Mouse (Mus musculus) myocyte (in vitro differentiated cells): ENCODE measurements around the gene Iba57. TPM values are rescaled to one million over a fixed set of nuclear protein-coding genes. Genes with fewer than 3 reads are reported as not detected.
A peak's percentile ranks its signal among the peaks of the same experiment; 100 is the strongest.

Source experiments
- H3K27me3 ChIP-seq: one replicate; pipeline ENCODE4 v1.6.1; 2011; ENCODE audit not compliant: control insufficient read depth, insufficient read depth, insufficient read length
- H3K36me3 ChIP-seq: one replicate; pipeline ENCODE4 v1.6.1; 2011; ENCODE audit not compliant: control insufficient read depth, insufficient read depth
- H3K4me2 ChIP-seq: one replicate; pipeline ENCODE4 v1.6.1; 2011; ENCODE audit warnings: low read depth, control low read depth
- H3K4me3 ChIP-seq: one replicate; pipeline ENCODE4 v1.5.1; 2011; ENCODE audit warnings: mild to moderate bottlenecking, control low read depth, moderate library complexity
- H3K79me2 ChIP-seq: one replicate; pipeline ENCODE4 v1.6.1; 2011; ENCODE audit not compliant: control insufficient read depth, insufficient read depth
- H3ac ChIP-seq: one replicate; pipeline ENCODE4 v1.6.1; 2011; ENCODE audit not compliant: control insufficient read depth, insufficient read length
- CEBPB ChIP-seq: IDR thresholded peaks from 2 replicates; pipeline ENCODE4 v1.6.1; 2011; ENCODE audit warnings: mild to moderate bottlenecking, moderate library complexity; ENCODE audit not compliant: poor library complexity, insufficient read depth, severe bottlenecking
- E2F4 ChIP-seq: IDR thresholded peaks from one replicate; pipeline ENCODE4 v1.6.1; 2011; ENCODE audit warnings: mild to moderate bottlenecking, control low read depth, moderate library complexity; ENCODE audit not compliant: insufficient read depth
- MAX ChIP-seq: IDR thresholded peaks from one replicate; pipeline ENCODE4 v1.6.1; 2011; ENCODE audit warnings: low read depth, mild to moderate bottlenecking, control low read depth
- MYOD1 ChIP-seq, 3 experiments: IDR thresholded peaks; one replicate each; pipeline ENCODE4 v1.6.1; 2011; ENCODE audit warnings: control low read depth in 2 of 3, low read depth in 2 of 3, mild to moderate bottlenecking in 2 of 3, moderate library complexity in 1 of 3; ENCODE audit not compliant: insufficient read length in 2 of 3, control insufficient read depth in 1 of 3
- MYOG ChIP-seq, 3 experiments: IDR thresholded peaks; one replicate each; pipeline ENCODE4 v1.6.1; 2011; ENCODE audit warnings: control low read depth in 2 of 3, low read depth in 2 of 3, mild to moderate bottlenecking in 2 of 3; ENCODE audit not compliant: insufficient read length in 2 of 3, control insufficient read depth in 1 of 3, insufficient read depth in 1 of 3
- POLR2A ChIP-seq: IDR thresholded peaks from one replicate; pipeline ENCODE4 v1.6.1; 2011; ENCODE audit warnings: low read depth, mild to moderate bottlenecking, control low read depth, moderate library complexity; ENCODE audit not compliant: insufficient read length
- POLR2AphosphoS2 ChIP-seq: IDR thresholded peaks from one replicate; pipeline ENCODE4 v1.6.1; 2011; ENCODE audit warnings: low read depth, control low read depth; ENCODE audit not compliant: insufficient read length
- REST ChIP-seq: IDR thresholded peaks from one replicate; pipeline ENCODE4 v1.6.1; 2011; ENCODE audit warnings: mild to moderate bottlenecking, control low read depth, moderate library complexity; ENCODE audit not compliant: insufficient read depth, insufficient read length
- SRF ChIP-seq: IDR thresholded peaks from one replicate; pipeline ENCODE4 v1.6.1; 2011; ENCODE audit warnings: low read depth; ENCODE audit not compliant: control insufficient read depth, insufficient read length
- TCF12 ChIP-seq: IDR thresholded peaks from one replicate; pipeline ENCODE4 v1.6.1; 2011; ENCODE audit warnings: mild to moderate bottlenecking, control low read depth; ENCODE audit not compliant: poor library complexity, insufficient read depth, severe bottlenecking
- TCF3 ChIP-seq: IDR thresholded peaks from one replicate; pipeline ENCODE4 v1.6.1; 2011; ENCODE audit warnings: low read depth, control low read depth; ENCODE audit not compliant: insufficient read length
- USF1 ChIP-seq: IDR thresholded peaks from one replicate; pipeline ENCODE4 v1.6.1; 2011; ENCODE audit warnings: low read depth, mild to moderate bottlenecking, control low read depth, moderate library complexity
- polyA plus RNA-seq: library from polyadenylated mRNA; unstranded; fragments of >200 nt; fragmentation: generic; extraction: Trizol; gene quantifications from one replicate; pipeline ENCODE4 v1.2.1, GENCODE M21; 2012; ENCODE audit warnings: missing spikeins

The Iba57 gene
- polyA plus RNA-seq, 1 experiment: 3.8 TPM

- H3K4me2 ChIP-seq: no peak overlapping the region
- TF ChIP-seq REST (no peak), E2F4 (no peak), TCF12 (no peak), USF1 (no peak), MAX (no peak), MYOG (IDR thresholded peaks at IDR 0.05; ENCODE audit: control insufficient read depth in 1 of 3, insufficient read depth in 1 of 3, insufficient read length in 2 of 3, low read depth in 2 of 3) (no peak), CEBPB (no peak), TCF3 (no peak), SRF (no peak), POLR2A (no peak), POLR2AphosphoS2 (no peak), MYOD1 (IDR thresholded peaks at IDR 0.05; ENCODE audit: control insufficient read depth in 1 of 3, insufficient read length in 2 of 3, low read depth in 2 of 3) (no peak)
- no peaks in the 10 kb centered on the region for H3K36me3 ChIP-seq
- H3K4me3 ChIP-seq: no peak overlapping the region
- H3K27me3 ChIP-seq: peaks cover 9% of the 10 kb centered on the region
- no peaks in the 10 kb centered on the region for H3K79me2 ChIP-seq
- no peak overlapping the region for H3ac ChIP-seq
Observed at GRCm38 (mm10) chr11:59151729-59152128, 11.8 kb downstream of the Iba57 start.

DNA sequence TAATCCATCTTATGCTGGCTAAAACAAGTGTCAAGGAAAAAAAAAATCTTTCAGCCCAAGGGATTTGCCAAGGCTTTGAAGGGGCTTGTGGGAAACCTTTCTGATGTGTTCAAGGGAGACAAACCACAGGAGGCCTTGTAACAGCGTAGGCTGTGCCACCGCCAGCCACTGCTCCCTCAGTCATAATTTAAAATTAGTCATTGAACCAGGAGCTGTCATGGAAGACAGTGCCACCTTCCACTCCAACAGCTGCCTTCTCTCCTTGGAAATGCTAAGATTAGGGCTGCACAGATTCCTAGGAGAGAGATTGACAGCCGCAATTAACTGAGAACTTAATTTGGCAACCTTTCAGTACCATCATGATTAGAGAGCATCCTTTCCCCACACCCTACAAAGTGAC, 14.2 kb downstream of the Iba57 start:
- no peaks in the 10 kb centered on the region for H3K36me3 ChIP-seq
- H3ac ChIP-seq: no peak overlapping the region
- TF ChIP-seq MAX: no peak
- peak; percentile 20 to 69 (median 22) for TF ChIP-seq MYOD1 (IDR thresholded peaks at IDR 0.05; ENCODE audit: control insufficient read depth in 1 of 3, insufficient read length in 2 of 3, low read depth in 2 of 3)
- TF ChIP-seq MYOG (IDR thresholded peaks at IDR 0.05; ENCODE audit: control insufficient read depth in 1 of 3, insufficient read depth in 1 of 3, insufficient read length in 2 of 3, low read depth in 2 of 3): peak in 2 of 3 experiments; percentile 41 to 81
- peak overlapping the region; percentile 21 for H3K4me2 ChIP-seq
- no peak overlapping the region for H3K4me3 ChIP-seq
- H3K27me3 ChIP-seq: peaks cover 14% of the 10 kb centered on the region
- no peaks in the 10 kb centered on the region for H3K79me2 ChIP-seq

- H3ac ChIP-seq: no peak overlapping the region
- no peak for TF ChIP-seq SRF
- TF ChIP-seq USF1: no peak
- no peak for TF ChIP-seq CEBPB
- TF ChIP-seq TCF12: no peak
- H3K36me3 ChIP-seq: no peaks in the 10 kb centered on the region
- H3K27me3 ChIP-seq: peaks cover 4% of the 10 kb centered on the region
- H3K4me2 ChIP-seq: no peak overlapping the region
- no peaks in the 10 kb centered on the region for H3K79me2 ChIP-seq
- H3K4me3 ChIP-seq: no peak overlapping the region
Observed at GRCm38 (mm10) chr11:59142962-59143361, 20.6 kb downstream of the Iba57 start.

DNA sequence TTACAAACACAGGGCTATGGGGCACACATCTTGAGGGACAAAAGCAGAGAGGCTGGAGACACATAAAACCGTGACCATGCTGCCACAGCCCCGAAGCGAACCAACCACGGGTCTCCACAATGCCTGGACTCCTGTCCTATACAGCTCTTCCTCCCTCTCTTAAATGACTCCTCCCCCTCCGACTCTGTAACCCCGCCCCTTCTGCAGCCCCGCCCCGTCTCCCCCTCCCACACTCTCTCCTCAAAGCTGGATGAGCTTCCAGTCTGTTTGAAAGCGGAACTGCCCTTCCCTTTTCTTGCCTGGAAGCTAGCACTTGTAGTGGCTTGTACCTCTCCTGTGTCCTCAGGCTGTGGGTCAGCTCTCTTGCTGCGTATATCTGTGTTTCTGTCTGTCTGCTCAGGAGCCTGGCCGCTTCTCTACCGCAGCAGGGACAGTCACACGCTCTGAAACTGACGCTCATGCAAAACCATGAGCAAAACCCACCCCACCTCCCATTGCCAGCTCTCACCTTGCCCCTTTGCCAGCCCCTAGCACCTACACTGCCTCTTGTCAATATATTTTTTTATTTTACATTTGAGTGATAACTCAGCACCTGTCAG, 21.7 kb downstream of the Iba57 start:
- H3K27me3 ChIP-seq: peaks cover 10% of the 10 kb centered on the region
- TF ChIP-seq POLR2A (no peak), USF1 (no peak), TCF3 (no peak), SRF (no peak), REST (no peak), CEBPB (no peak), MYOD1 (IDR thresholded peaks at IDR 0.05; ENCODE audit: control insufficient read depth in 1 of 3, insufficient read length in 2 of 3, low read depth in 2 of 3) (no peak), MAX (no peak), POLR2AphosphoS2 (no peak), TCF12 (no peak), E2F4 (no peak), MYOG (IDR thresholded peaks at IDR 0.05; ENCODE audit: control insufficient read depth in 1 of 3, insufficient read depth in 1 of 3, insufficient read length in 2 of 3, low read depth in 2 of 3) (no peak)
- no peak overlapping the region for H3K4me2 ChIP-seq
- no peak overlapping the region for H3ac ChIP-seq
- H3K79me2 ChIP-seq: no peaks in the 10 kb centered on the region
- H3K36me3 ChIP-seq: no peaks in the 10 kb centered on the region
- no peak overlapping the region for H3K4me3 ChIP-seq

GRCm38 (mm10) chr11:59138537-59139486, 24.7 kb downstream of the Iba57 start:
- Histone ChIP-seq H3K27me3 (peaks cover 34% of the 10 kb centered on the region), H3K79me2 (no peaks in the 10 kb centered on the region), H3ac (no peak overlapping the region), H3K4me3 (peak overlapping the region; percentile 25), H3K36me3 (no peaks in the 10 kb centered on the region), H3K4me2 (peak overlapping the region; percentile 65)
- TF ChIP-seq MYOD1 (IDR thresholded peaks at IDR 0.05; ENCODE audit: control insufficient read depth in 1 of 3, insufficient read length in 2 of 3, low read depth in 2 of 3): peak; percentile 35 to 87 (median 50)
- no peak for TF ChIP-seq CEBPB
- peak; percentile 74 for TF ChIP-seq POLR2A
- TF ChIP-seq POLR2AphosphoS2: peak; percentile 73
- TF ChIP-seq TCF3: no peak
- peak; percentile 21 for TF ChIP-seq TCF12
- no peak for TF ChIP-seq USF1
- no peak for TF ChIP-seq REST
- no peak for TF ChIP-seq MAX
- TF ChIP-seq MYOG (IDR thresholded peaks at IDR 0.05; ENCODE audit: control insufficient read depth in 1 of 3, insufficient read depth in 1 of 3, insufficient read length in 2 of 3, low read depth in 2 of 3): peak; percentile 22 to 91 (median 54)
- no peak for TF ChIP-seq E2F4
- no peak for TF ChIP-seq SRF
